In the genomic region with DNA sequence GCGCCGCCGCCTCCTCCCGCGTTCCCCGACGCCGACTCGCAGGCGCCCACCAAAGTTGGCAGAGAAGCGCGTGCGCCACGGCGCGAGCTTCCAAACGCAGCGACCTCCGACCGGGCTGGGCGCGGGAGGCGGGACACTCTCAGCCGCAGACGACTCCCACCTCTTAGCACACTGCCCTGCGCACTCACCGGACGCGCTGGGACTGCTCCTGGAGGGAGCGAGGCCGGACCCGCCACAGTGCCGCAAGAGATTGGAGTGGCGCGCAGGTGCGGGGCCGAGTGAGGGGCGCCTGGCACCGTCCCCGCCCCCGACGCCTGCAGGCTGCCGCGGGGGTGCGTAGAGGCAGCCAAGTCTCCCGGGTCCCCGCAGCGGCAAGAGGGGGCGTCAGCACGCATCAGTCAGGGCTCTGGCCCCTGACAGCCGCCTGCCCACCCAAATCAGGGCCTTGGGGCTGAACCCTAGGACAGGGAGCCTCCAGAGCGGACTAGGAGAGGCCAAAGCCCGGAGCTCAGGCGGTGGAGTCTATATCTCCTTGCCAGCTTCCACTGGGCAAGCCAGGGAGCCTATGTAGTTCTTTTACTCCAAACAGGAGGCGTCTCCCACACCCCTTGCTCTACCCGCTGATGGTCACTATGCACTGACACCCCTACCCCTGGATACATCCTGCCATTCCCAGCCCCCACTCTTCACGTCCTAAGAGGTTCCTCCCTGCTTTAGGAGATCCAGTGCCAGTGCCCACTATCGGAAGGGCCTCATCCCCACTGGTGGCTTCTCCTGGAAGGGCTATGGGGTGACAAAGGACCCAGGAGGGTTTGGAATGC, we compare ENCODE assay signal across 8 mouse cellular contexts. TPM values are rescaled to one million over a fixed set of nuclear protein-coding genes. Genes with fewer than 3 reads are reported as not detected.
DNase-seq lines count a peak whose midpoint lies in the region; ATAC-seq lines count a peak whose summit lies in the region.

TSS of gene A930017K11Rik (minus strand) at position 763 of the 821 bp plus-strand sequence.

- H3K27ac ChIP-seq in kidney, embryonic 15.5 days = peak within 1 kb of the TSS; percentile 54
- H3K27ac ChIP-seq in hindbrain, embryonic 11.5 days (ENCODE audit: low read depth, low read length) = no peak within 1 kb of the TSS

- no peaks in the 10 kb centered on the region for H3K36me3 ChIP-seq in kidney, embryonic 15.5 days
- no peaks in the 10 kb centered on the region for H3K36me3 ChIP-seq in hindbrain, embryonic 11.5 days (ENCODE audit: control insufficient read depth, insufficient read depth, low read length)

- no peak for DNase-seq in kidney, adult 11 months
- peak; percentile 82 for DNase-seq in cerebellum, adult 9-11 months
- peak; percentile 33 for DNase-seq in hindbrain, embryonic 11.5 days (ENCODE audit: low spot score)
- DNase-seq in urinary bladder, adult 2 months (ENCODE audit: low spot score) = no peak
- no peak for DNase-seq in left cerebral cortex, postnatal 25 days (ENCODE audit: low spot score in 2 of 2)
- no peak for DNase-seq in adrenal gland, adult (ENCODE audit: inconsistent age in 2 of 2, low spot score in 1 of 2)

- peaks cover 16% of the 10 kb centered on the region for H3K4me1 ChIP-seq in kidney, embryonic 15.5 days
- peaks cover 3% of the 10 kb centered on the region; the same call in 1 of the 2 replicates for H3K4me1 ChIP-seq in hindbrain, embryonic 11.5 days (replicated peaks; ENCODE audit: control insufficient read depth, insufficient read depth, low read length)

- peak within 1 kb of the TSS; percentile 52 for H3K4me3 ChIP-seq in kidney, embryonic 15.5 days (replicated peaks)
- peak within 1 kb of the TSS; percentile 31 for H3K4me3 ChIP-seq in hindbrain, embryonic 11.5 days (ENCODE audit: low read depth, low read length)

- no peaks in the 10 kb centered on the region for H3K9me3 ChIP-seq in kidney, embryonic 15.5 days (replicated peaks)
- H3K9me3 ChIP-seq in hindbrain, embryonic 11.5 days (ENCODE audit: control insufficient read depth, low read length) = no peaks in the 10 kb centered on the region

- intact Hi-C loops in left cerebral cortex, postnatal 25 days (cut with DNase I) = no loop called here

- H3K27me3 ChIP-seq in kidney, embryonic 15.5 days = peaks cover 47% of the 10 kb centered on the region
- H3K27me3 ChIP-seq in hindbrain, embryonic 11.5 days (ENCODE audit: control insufficient read depth, insufficient read depth, low read length) = peaks cover 35% of the 10 kb centered on the region

- WGBS in kidney, embryonic 15.5 days = 2% methylated on average over 58 of the region's 58 CpGs
- 2% methylated on average over 58 of the region's 58 CpGs for WGBS in hindbrain, embryonic 11.5 days

- no peak for ATAC-seq in kidney, embryonic 15.5 days (replicated peaks; ENCODE audit: low FRiP score)
- no peak for ATAC-seq in hindbrain, embryonic 11.5 days (ENCODE audit: low FRiP score)
- peak; percentile 29; the same call in 1 of the 2 replicates for ATAC-seq in megakaryocyte progenitor cell, adult 5-6 weeks (replicated peaks; ENCODE audit: poor library complexity)

- peak within 1 kb of the TSS; percentile 90 for H3K4me2 ChIP-seq in kidney, embryonic 15.5 days
- H3K4me2 ChIP-seq in hindbrain, embryonic 11.5 days (replicated peaks; ENCODE audit: low read depth, low read length) = peak within 1 kb of the TSS; percentile 52

- H3K9ac ChIP-seq in kidney, embryonic 15.5 days = peak within 1 kb of the TSS; percentile 55
- no peak within 1 kb of the TSS for H3K9ac ChIP-seq in hindbrain, embryonic 11.5 days (ENCODE audit: low read depth, low read length)

RNA-seq across cellular contexts. Expression of gene A930017K11Rik, which starts in this region (rescaled TPM):
- polyA plus RNA-seq in kidney, embryonic 15.5 days (2015; fragmentation: Nextera tagmentation; extraction: Ambion mirVana) = 5.4 and 5.7 TPM in 2 replicates
- 0.18 and 0.19 TPM in 2 replicates for polyA plus RNA-seq in hindbrain, embryonic 11.5 days (2014; fragmentation: Nextera tagmentation; extraction: Ambion mirVana)
- total RNA-seq in megakaryocyte progenitor cell, adult 5-6 weeks (2015) = not detected in 2 replicates
- not detected in 2 replicates for total RNA-seq in megakaryocyte progenitor cell, adult 5-6 weeks (2017)
- 0.06 and 0.07 TPM in 2 replicates for polyA plus RNA-seq in urinary bladder, adult 2 months (2012; rRNA removed)
- total RNA-seq in left cerebral cortex, postnatal 25 days (2021) = under 1 TPM in 1 of 2 experiments, not detected in 1; 0.23 TPM

Comparison
In these comparisons a context has a peak if more than half of its experiments do, and no peak if none do; other contexts are left out.
1. Peak in DNase-seq, H3K4me3 ChIP-seq and H3K4me2 ChIP-seq in hindbrain, embryonic 11.5 days; RNA of the gene not detected or under 1 TPM.
2. Peak in ATAC-seq in megakaryocyte progenitor cell, adult 5-6 weeks; RNA of the gene not detected or under 1 TPM.